Mouse (Mus musculus) heart, adult 2 months (tissue): ENCODE measurements around the gene Vps26a. TPM values are rescaled to one million over a fixed set of nuclear protein-coding genes. Genes with fewer than 3 reads are reported as not detected.

Source experiments
- DNase-seq, 2 experiments: peaks; one replicate each; pipeline ENCODE4 v3.0.0; 2021
- H3K27ac ChIP-seq: fragments of 200-600 bp; 2 replicates; pipeline ENCODE4 v1.8.1; 2022
- H3K27me3 ChIP-seq: fragments of 200-500 bp; 2 replicates; pipeline ENCODE4 v1.6.1; 2012; ENCODE audit warnings: mild to moderate bottlenecking, low read length, inconsistent platforms, mixed read lengths; ENCODE audit not compliant: control insufficient read depth, insufficient read depth
- H3K36me3 ChIP-seq: fragments of 200-500 bp; 2 replicates; pipeline ENCODE4 v1.6.1; 2012; ENCODE audit warnings: low read length, inconsistent platforms; ENCODE audit not compliant: control insufficient read depth, insufficient read depth
- H3K4me1 ChIP-seq: fragments of 200-500 bp; 2 replicates; pipeline ENCODE4 v1.6.1; 2011; ENCODE audit warnings: low read length; ENCODE audit not compliant: control insufficient read depth, insufficient read depth
- H3K4me3 ChIP-seq: fragments of 200-600 bp; 2 replicates; pipeline ENCODE4 v1.8.1; 2022
- H3K79me2 ChIP-seq: fragments of 200-500 bp; replicated peaks from 2 replicates; pipeline ENCODE4 v1.6.1; 2012; ENCODE audit warnings: mild to moderate bottlenecking, inconsistent platforms, low read length, moderate library complexity, mixed read lengths; ENCODE audit not compliant: control insufficient read depth, insufficient read depth
- H3K9ac ChIP-seq: fragments of 200-500 bp; 2 replicates; pipeline ENCODE4 v1.6.1; 2012; ENCODE audit warnings: low read depth, mild to moderate bottlenecking, control low read depth, inconsistent platforms, low read length, mixed read lengths
- CTCF ChIP-seq: fragments of 200-600 bp; IDR thresholded peaks from 2 replicates; pipeline ENCODE4 v1.8.1; 2022; ENCODE audit warnings: antibody characterized with exemption, mild to moderate bottlenecking, moderate library complexity
- EP300 ChIP-seq: fragments of 200-500 bp; IDR thresholded peaks from 2 replicates; pipeline ENCODE4 v1.6.1; 2011; ENCODE audit warnings: low read depth, low read length, control low read depth; ENCODE audit not compliant: insufficient read depth
- POLR2A ChIP-seq: fragments of 200-500 bp; IDR thresholded peaks from 2 replicates; pipeline ENCODE4 v1.6.1; 2011; ENCODE audit warnings: mild to moderate bottlenecking, low read depth, low read length, control low read depth; ENCODE audit not compliant: insufficient read depth
- WGBS: fragments of 180-500 bp; shearing (Covaris S2); methylation state at CpG from one replicate; pipeline ENCODE4 v1.1.7; 2018; 5-methylcytosine and 5-hydroxymethylcytosine counted together
- intact Hi-C: fragments of 180-260 bp; cut with DNase I; formaldehyde crosslinking; loops from one replicate; pipeline ENCODE4 v1.15.1; 2025
- long read RNA-seq: library from polyadenylated mRNA; stranded (forward); transcript quantifications from one replicate; pipeline ENCODE4 v2.0.0, GENCODE M21; 2021
- polyA plus RNA-seq: library from polyadenylated mRNA; depleted of rRNA; stranded (reverse); fragments of >200 nt; gene quantifications from 2 replicates; pipeline ENCODE4 v1.2.3, GENCODE M21; 2012; rRNA removed
- total RNA-seq, 2 experiments: library from RNA; stranded (reverse); gene quantifications; 2 replicates each; pipeline ENCODE4 v1.2.3; 2021

Gene Vps26a
- total RNA-seq, result 10 to 100 TPM; 45.6 to 46.8 TPM
- 21.2 and 36.0 TPM in 2 replicates for polyA plus RNA-seq
- long read RNA-seq, transcript Vps26a-202 (9 exons, 2,597 nt), result major isoform, 95 of 104 reads
- long read RNA-seq, partial matches to known transcripts, result 1 of 104 reads
- long read RNA-seq, other reads (novel, unspliced or antisense), result 7 of 104 reads

DNA sequence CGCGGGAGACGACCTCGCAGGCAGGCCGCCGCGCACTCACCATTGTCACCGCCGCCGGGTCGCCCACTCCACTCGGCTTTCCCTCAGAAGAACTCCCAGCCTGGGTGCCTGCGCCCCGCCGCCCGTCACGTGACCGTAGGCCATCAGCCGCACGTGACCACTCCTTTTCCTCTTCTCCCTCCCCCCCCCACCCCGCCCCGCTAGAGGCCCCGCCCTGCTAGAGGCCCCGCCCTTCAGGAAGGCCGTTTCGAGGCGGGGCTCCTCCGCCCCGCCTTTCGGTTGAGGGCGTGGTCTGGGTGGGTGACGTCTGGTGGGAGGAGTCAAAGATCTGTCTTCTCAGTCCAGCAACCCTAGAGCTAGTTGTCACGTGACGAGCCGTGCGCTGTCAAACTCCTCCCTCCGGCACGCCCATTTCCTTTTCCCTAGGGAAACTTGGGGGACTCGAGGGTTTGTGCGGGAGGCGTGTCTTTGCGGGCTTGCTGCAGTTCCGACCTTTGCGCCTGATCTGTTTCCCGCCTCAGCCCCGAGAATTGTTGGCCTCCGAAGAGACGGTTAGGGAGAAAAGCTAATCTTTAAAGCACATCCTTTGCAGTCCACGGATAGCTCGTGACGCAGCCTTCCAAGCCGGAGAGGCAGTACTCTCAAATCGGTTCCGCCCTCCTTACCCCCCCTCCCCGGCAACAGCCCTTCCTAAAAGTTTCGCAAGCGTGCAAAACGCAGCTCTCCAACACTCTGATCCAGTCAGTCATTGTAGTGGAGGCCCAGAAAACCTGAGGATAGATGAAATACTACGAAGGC is at the start of gene Vps26a:
Gene Vps26a (minus strand): TSS at position 188 of the 798 bp plus-strand sequence.
- H3K4me3 ChIP-seq, result peak within 1 kb of the TSS; percentile 86
- no peak for TF ChIP-seq EP300
- peak; percentile 64 for TF ChIP-seq POLR2A

DNA sequence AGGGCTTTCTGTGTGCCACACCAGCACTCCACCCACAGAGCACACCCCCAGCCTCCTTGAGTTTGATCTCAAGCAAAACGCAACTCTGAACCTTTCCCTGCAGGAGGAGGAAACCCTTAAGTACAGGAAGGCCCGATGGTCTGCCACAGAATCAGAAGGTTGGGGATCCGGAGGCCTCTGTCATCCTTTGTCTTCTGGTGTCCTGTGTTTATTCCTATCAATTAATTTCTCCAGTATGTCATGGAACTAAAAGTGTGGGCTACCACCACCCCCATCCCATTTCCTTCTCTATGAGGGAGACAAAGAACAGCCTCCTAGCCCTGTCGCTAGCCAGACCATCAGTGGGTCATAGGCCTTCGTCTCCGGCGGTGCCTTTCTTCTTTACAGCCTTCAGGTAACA is 47.9 kb upstream of the Vps26a start:
- 76% methylated on average over 7 of the region's 7 CpGs for WGBS
- peaks cover 6% of the 10 kb centered on the region for H3K4me1 ChIP-seq
- no peaks in the 10 kb centered on the region for H3K79me2 ChIP-seq
- TF ChIP-seq POLR2A (no peak), CTCF (no peak), EP300 (no peak)
- no peaks in the 10 kb centered on the region for H3K27me3 ChIP-seq
- intact Hi-C loops, result no loop called here
- H3K4me3 ChIP-seq, result no peak overlapping the region
- H3K27ac ChIP-seq, result no peak overlapping the region
- H3K36me3 ChIP-seq, result no peaks in the 10 kb centered on the region
- DNase-seq, result no peak
- H3K9ac ChIP-seq, result no peak overlapping the region

More for the DNA sequence above, at the start of gene Vps26a:
- DNase-seq, result peak; percentile 99
- under 1% methylated on average over 59 of the region's 59 CpGs for WGBS
- H3K27me3 ChIP-seq, result no peaks in the 10 kb centered on the region
- peaks cover 4% of the 10 kb centered on the region for H3K4me1 ChIP-seq
- intact Hi-C loops, result loop anchor here (2.0 to 5.0 kb wide), 3 partner anchors 38 to 295 kb away; partner anchors contain the start of genes 4930507D05Rik, Ddx50 and Supv3l1
- peaks cover 2% of the 10 kb centered on the region for H3K79me2 ChIP-seq
- H3K27ac ChIP-seq, result peak within 1 kb of the TSS; percentile 92
- H3K36me3 ChIP-seq, result peaks cover 2% of the 10 kb centered on the region; the same call in 1 of the 2 replicates
- peak within 1 kb of the TSS; percentile 96 for H3K9ac ChIP-seq

DNA sequence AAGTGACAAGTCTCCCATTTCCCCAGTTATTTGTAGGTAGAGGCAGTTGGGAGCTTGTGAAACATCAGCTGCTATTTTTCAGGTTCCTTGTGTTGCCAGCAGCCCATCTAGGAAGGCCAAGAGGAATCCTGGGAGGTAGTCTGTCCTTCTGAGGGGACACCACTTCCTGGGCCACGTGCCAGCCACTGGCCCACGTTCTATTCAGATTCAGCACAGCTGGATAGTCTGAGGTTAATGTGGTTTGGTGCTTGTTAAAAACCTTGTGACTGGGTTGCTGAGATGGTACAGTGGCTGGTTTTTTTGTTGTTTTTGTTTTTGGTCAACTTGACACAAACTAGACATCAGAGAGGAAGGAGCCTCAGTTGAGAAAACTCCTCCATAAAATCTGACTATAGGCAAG is 46.2 kb upstream of the Vps26a start:
- Histone ChIP-seq H3K4me1 (peaks cover 6% of the 10 kb centered on the region), H3K9ac (no peak overlapping the region), H3K27ac (no peak overlapping the region), H3K27me3 (no peaks in the 10 kb centered on the region), H3K36me3 (no peaks in the 10 kb centered on the region), H3K4me3 (no peak overlapping the region), H3K79me2 (no peaks in the 10 kb centered on the region)
- no peak for TF ChIP-seq POLR2A
- TF ChIP-seq EP300, result no peak
- TF ChIP-seq CTCF, result no peak
- no peak for DNase-seq
- intact Hi-C loops, result no loop called here
- WGBS, result 39% methylated on average over 2 of the region's 2 CpGs

DNA sequence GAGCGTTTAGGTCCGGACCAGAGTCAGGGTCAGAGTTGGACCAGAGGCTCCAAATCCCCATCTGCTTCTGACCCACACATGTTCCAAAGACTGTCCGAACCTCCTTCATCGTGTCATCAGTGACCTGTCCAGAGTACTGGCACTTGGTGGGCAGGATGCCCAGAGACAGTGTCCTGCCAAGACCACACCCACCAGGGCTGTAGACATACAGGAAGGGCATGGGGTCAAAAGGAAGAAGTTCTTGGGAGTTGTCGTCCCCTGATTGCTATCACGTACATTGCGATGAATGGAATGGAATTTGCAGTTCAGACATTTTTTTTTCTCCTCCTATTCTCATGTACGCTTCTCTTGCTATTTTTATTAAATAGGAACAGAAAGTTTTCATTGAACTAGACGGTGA is 43.6 kb upstream of the Vps26a start:
- H3K36me3 ChIP-seq, result no peaks in the 10 kb centered on the region
- peak overlapping the region; percentile 24 for H3K27ac ChIP-seq
- TF ChIP-seq EP300, result peak; percentile 83; the same call in 1 of the 2 replicates
- 0 out of 2 replicates have a peak, but pooled peaks have one; percentile 25 for TF ChIP-seq POLR2A
- TF ChIP-seq CTCF, result no peak
- peaks cover 6% of the 10 kb centered on the region for H3K4me1 ChIP-seq
- DNase-seq, result peak; percentile 72 to 79
- H3K9ac ChIP-seq, result no peak overlapping the region
- WGBS, result 17% methylated on average over 9 of the region's 9 CpGs
- H3K4me3 ChIP-seq, result no peak overlapping the region
- intact Hi-C loops, result loop anchor here (2.0 kb wide), 1 partner anchor 29 kb away; no protein-coding TSS in a partner anchor
- H3K27me3 ChIP-seq, result no peaks in the 10 kb centered on the region
- no peaks in the 10 kb centered on the region for H3K79me2 ChIP-seq

DNA sequence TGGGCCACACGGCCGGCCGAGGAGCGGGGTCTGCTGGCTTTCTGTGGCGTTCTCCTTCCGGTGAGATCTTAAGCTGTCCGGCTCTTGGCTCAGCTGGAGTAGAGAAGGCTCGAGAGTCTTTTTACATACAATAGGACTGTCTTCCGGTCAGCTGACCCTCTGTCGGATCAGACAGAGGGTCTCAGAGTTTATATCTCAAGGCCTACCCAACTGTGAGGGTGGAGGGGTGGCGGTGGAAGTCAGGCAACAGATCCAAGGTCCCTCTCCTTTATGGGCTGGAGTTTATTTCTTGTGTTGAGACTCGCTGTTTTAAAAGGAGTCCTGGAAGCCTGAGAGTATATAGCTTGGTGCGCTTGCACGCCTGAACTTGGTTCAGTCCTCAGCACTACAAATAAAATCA is 40.7 kb upstream of the Vps26a start, which contains the start of gene Srgn:
Gene Srgn (minus strand): TSS at position 101 of the 400 bp plus-strand sequence.
- Histone ChIP-seq H3K4me1 (peaks cover 6% of the 10 kb centered on the region), H3K79me2 (no peaks in the 10 kb centered on the region), H3K27me3 (no peaks in the 10 kb centered on the region), H3K27ac (no peak within 1 kb of the TSS), H3K4me3 (no peak within 1 kb of the TSS), H3K36me3 (no peaks in the 10 kb centered on the region), H3K9ac (no peak within 1 kb of the TSS)
- TF ChIP-seq EP300, result no peak
- no peak for TF ChIP-seq CTCF
- TF ChIP-seq POLR2A, result no peak
- intact Hi-C loops, result no loop called here
- WGBS, result 80% methylated on average over 14 of the region's 14 CpGs
- DNase-seq, result no peak
